15 mouse cellular contexts compared by ENCODE assay signal in genomic region chr16:43710651-43711050, GRCm38 (mm10). TPM values are rescaled to one million over a fixed set of nuclear protein-coding genes. Genes with fewer than 3 reads are reported as not detected.
DNase-seq lines count a peak whose midpoint lies in the region; ATAC-seq and TF ChIP-seq lines count a peak whose summit lies in the region.
"Had no signal": no experiment of that assay in that cellular context is flagged by ENCODE, and none has a peak within 500 bp of the region (broad histone marks: within the 10 kb centered on the region; RNA-seq: fewer than 3 reads in every experiment).

No protein-coding gene starts in this region.

- peaks cover 25% of the 10 kb centered on the region for H3K4me1 ChIP-seq in hindbrain, embryonic 13.5 days (replicated peaks)
- 0 out of 2 replicates have a peak, but pooled peaks cover 3% of the 10 kb centered on the region for H3K4me1 ChIP-seq in forebrain, postnatal 0 days (ENCODE audit: insufficient read depth)
- H3K4me1 ChIP-seq: embryonic facial prominence, embryonic 12.5 days; limb, embryonic 15.5 days had no signal

- DNase-seq in layer of hippocampus, postnatal 10 days (ENCODE audit: low spot score in 2 of 2), result peak; percentile 43 to 52
- no peak for DNase-seq in layer of hippocampus, postnatal 36 days
- peak; percentile 68 for DNase-seq in MN1 (ENCODE audit: low spot score)
- peak; percentile 42 for DNase-seq in gastrocnemius, postnatal 25 days
- DNase-seq in induced T-regulatory cell, adult 2 months (ENCODE audit: low read depth), result peak; percentile 35
- no peak for DNase-seq in forebrain, postnatal 0 days
- DNase-seq: adrenal gland, adult 2 months; right cerebral cortex, adult 18-20 months; thymus, adult 18-20 months had no signal

- H3K4me2 ChIP-seq in hindbrain, embryonic 13.5 days, result no peak overlapping the region
- no peak overlapping the region for H3K4me2 ChIP-seq in forebrain, postnatal 0 days (ENCODE audit: low read depth)
- H3K4me2 ChIP-seq: embryonic facial prominence, embryonic 12.5 days; limb, embryonic 15.5 days had no signal

- H3K4me3 ChIP-seq in hindbrain, embryonic 13.5 days, result no peak overlapping the region
- H3K4me3 ChIP-seq in forebrain, postnatal 0 days (ENCODE audit: low read depth, low read length), result no peak overlapping the region
- H3K4me3 ChIP-seq: embryonic facial prominence, embryonic 12.5 days; limb, embryonic 15.5 days; neural tube, embryonic 13.5 days had no signal

- H3K36me3 ChIP-seq in hindbrain, embryonic 13.5 days, result no peaks in the 10 kb centered on the region
- H3K36me3 ChIP-seq in forebrain, postnatal 0 days (ENCODE audit: insufficient read depth), result no peaks in the 10 kb centered on the region
- H3K36me3 ChIP-seq: embryonic facial prominence, embryonic 12.5 days; G1E; limb, embryonic 15.5 days; neural tube, embryonic 13.5 days had no signal

- H3K9ac ChIP-seq in hindbrain, embryonic 13.5 days, result no peak overlapping the region
- H3K9ac ChIP-seq in forebrain, postnatal 0 days, result no peak overlapping the region
- H3K9ac ChIP-seq: embryonic facial prominence, embryonic 12.5 days; limb, embryonic 15.5 days; neural tube, embryonic 13.5 days had no signal

- TF ChIP-seq CTCF in forebrain, postnatal 0 days (IDR thresholded peaks at IDR 0.05; ENCODE audit: low read depth), result no peak

- H3K27ac ChIP-seq in hindbrain, embryonic 13.5 days, result no peak overlapping the region
- H3K27ac ChIP-seq in forebrain, postnatal 0 days (ENCODE audit: low read depth, low read length), result no peak overlapping the region
- H3K27ac ChIP-seq: embryonic facial prominence, embryonic 12.5 days; limb, embryonic 15.5 days had no signal

- WGBS in hindbrain, embryonic 13.5 days, result 84% methylated on average over 11 of the region's 11 CpGs
- 87% methylated on average over 11 of the region's 11 CpGs for WGBS in forebrain, postnatal 0 days

- no peak for ATAC-seq in hindbrain, embryonic 13.5 days (ENCODE audit: low FRiP score)
- no peak for ATAC-seq in forebrain, postnatal 0 days

- H3K27me3 ChIP-seq in hindbrain, embryonic 13.5 days, result no peaks in the 10 kb centered on the region
- no peaks in the 10 kb centered on the region for H3K27me3 ChIP-seq in forebrain, postnatal 0 days (ENCODE audit: insufficient read depth, low read length)
- H3K27me3 ChIP-seq: embryonic facial prominence, embryonic 12.5 days; limb, embryonic 15.5 days; neural tube, embryonic 13.5 days had no signal

- H3K9me3 ChIP-seq in hindbrain, embryonic 13.5 days, result no peaks in the 10 kb centered on the region
- no peaks in the 10 kb centered on the region for H3K9me3 ChIP-seq in forebrain, postnatal 0 days (ENCODE audit: low read length)
- H3K9me3 ChIP-seq: embryonic facial prominence, embryonic 12.5 days; G1E; limb, embryonic 15.5 days; neural tube, embryonic 13.5 days had no signal

RNA-seq across cellular contexts. Expression of gene Drd3, which starts 43.2 kb away (rescaled TPM):
- total RNA-seq in layer of hippocampus, postnatal 10 days (2021), result under 1 TPM; 0.41 to 0.54 TPM
- under 1 TPM; 0.32 to 0.35 TPM for total RNA-seq in layer of hippocampus, postnatal 36 days (2021)
- not detected for total RNA-seq in gastrocnemius, postnatal 25 days (2021)
- not detected in 2 replicates for polyA plus RNA-seq in hindbrain, embryonic 13.5 days (2015; fragmentation: Nextera tagmentation; extraction: Ambion mirVana)
- 0.23 and 0.86 TPM in 2 replicates for total RNA-seq in forebrain, postnatal 0 days (2014; rRNA removed)
- polyA plus RNA-seq in forebrain, postnatal 0 days (2015; fragmentation: Nextera tagmentation; extraction: Ambion mirVana), result not detected in 2 replicates
- total RNA-seq: adrenal gland, adult 2 months; G1E; megakaryocyte-erythroid progenitor cell, adult 5-6 weeks had no signal
- polyA plus RNA-seq: embryonic facial prominence, embryonic 12.5 days; G1E; neural tube, embryonic 13.5 days had no signal

RNA-seq across cellular contexts. Expression of gene Tigit, which starts 46.7 kb away (rescaled TPM):
- not detected for total RNA-seq in layer of hippocampus, postnatal 10 days (2021)
- total RNA-seq in layer of hippocampus, postnatal 36 days (2021), result not detected
- total RNA-seq in gastrocnemius, postnatal 25 days (2021), result not detected
- not detected in 2 replicates for polyA plus RNA-seq in hindbrain, embryonic 13.5 days (2015; fragmentation: Nextera tagmentation; extraction: Ambion mirVana)
- 0.54 TPM in 1 of 2 replicates, not detected in the other for total RNA-seq in forebrain, postnatal 0 days (2014; rRNA removed)
- polyA plus RNA-seq in forebrain, postnatal 0 days (2015; fragmentation: Nextera tagmentation; extraction: Ambion mirVana), result 0.17 TPM in 1 of 2 replicates, not detected in the other
- total RNA-seq: G1E; megakaryocyte-erythroid progenitor cell, adult 5-6 weeks had no signal
- polyA plus RNA-seq: embryonic facial prominence, embryonic 12.5 days; G1E; limb, embryonic 15.5 days; neural tube, embryonic 13.5 days had no signal

Comparison
In these comparisons a context has a peak if more than half of its experiments do, and no peak if none do; other contexts are left out.
1. DNase-seq: peak in layer of hippocampus, postnatal 10 days (2 of 2), MN1 (single experiment), gastrocnemius, postnatal 25 days (single experiment) and induced T-regulatory cell, adult 2 months (single experiment); none in layer of hippocampus, postnatal 36 days (0 of 2) and forebrain, postnatal 0 days (single experiment).